Mouse (Mus musculus): ENCODE data around the gene Grm8. TPM values are rescaled to one million over a fixed set of nuclear protein-coding genes. Genes with fewer than 3 reads are reported as not detected.

Grm8 gene
- polyA plus RNA-seq, 1 experiment from 2014 or later = 0.31 TPM

DNA sequence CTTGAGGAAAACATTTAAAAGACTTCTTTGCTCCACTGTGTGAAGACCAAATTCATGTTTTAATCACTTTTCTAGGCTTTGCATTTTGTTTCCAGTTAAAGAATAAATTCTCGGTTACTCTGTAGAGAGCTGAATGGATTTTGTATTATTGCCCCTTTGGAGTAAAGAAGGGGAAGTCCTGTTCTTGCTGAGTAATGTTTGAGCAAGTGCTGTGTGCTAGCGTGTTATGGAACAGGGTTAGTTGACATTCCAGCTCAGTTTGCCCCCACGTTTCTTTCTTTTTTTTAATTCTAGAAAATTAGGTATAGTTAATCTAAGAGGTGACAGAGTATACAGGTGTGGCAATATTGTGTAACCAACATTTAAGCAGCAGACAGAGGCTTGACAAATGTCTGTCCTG, 35.0 kb downstream of the Grm8 start:
- H3K4me3 ChIP-seq (ENCODE audit: control insufficient read depth in 1 of 2, insufficient read depth in 1 of 2, low read depth in 1 of 2, low read length in 2 of 2) = no peak overlapping the region
- H3K9ac ChIP-seq (ENCODE audit: low read length) = no peak overlapping the region
- H3K27me3 ChIP-seq (ENCODE audit: control insufficient read depth, insufficient read depth, low read length) = no peaks in the 10 kb centered on the region
- no peak for ATAC-seq (ENCODE audit: insufficient number of reproducible peaks, insufficient read depth, low FRiP score, low read depth)
- H3K4me2 ChIP-seq (ENCODE audit: low read length) = no peak overlapping the region
- H3K27ac ChIP-seq (replicated peaks in 1 of 2; ENCODE audit: control insufficient read depth in 1 of 2, insufficient read depth in 1 of 2, low read depth in 2 of 2, low read length in 2 of 2) = no peak overlapping the region
- WGBS = 84% methylated on average over 3 of the region's 3 CpGs
- H3K36me3 ChIP-seq (ENCODE audit: control insufficient read depth, insufficient read depth, low read length) = no peaks in the 10 kb centered on the region
- no peaks in the 10 kb centered on the region for H3K4me1 ChIP-seq (ENCODE audit: control insufficient read depth in 2 of 2, insufficient read depth in 2 of 2, low read length in 2 of 2)
- no peaks in the 10 kb centered on the region for H3K9me3 ChIP-seq (ENCODE audit: control insufficient read depth, low read length)

DNA sequence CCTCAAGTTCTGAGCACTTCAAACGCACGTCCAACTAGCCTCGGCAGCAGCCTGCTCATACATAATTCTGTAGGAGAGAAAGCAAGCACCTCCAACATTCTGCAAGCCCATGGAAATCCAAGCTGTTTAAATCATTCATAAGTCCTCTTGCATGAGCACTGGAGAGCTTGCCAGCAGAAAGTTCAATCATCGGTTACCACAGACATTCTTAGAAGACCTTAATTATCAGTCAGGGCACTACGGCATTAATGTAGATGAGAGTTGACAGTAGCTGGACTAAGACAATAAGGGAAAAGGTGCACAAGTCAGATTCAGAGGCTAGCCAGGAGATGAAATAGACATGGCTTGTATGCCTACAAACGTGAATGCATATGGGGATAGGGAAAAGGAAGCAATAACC, 42.5 kb downstream of the Grm8 start:
- no peak overlapping the region for H3K9ac ChIP-seq (ENCODE audit: low read length)
- WGBS = 87% methylated on average over 6 of the region's 6 CpGs
- no peak overlapping the region for H3K4me3 ChIP-seq (ENCODE audit: control insufficient read depth in 1 of 2, insufficient read depth in 1 of 2, low read depth in 1 of 2, low read length in 2 of 2)
- no peaks in the 10 kb centered on the region for H3K4me1 ChIP-seq (ENCODE audit: control insufficient read depth in 2 of 2, insufficient read depth in 2 of 2, low read length in 2 of 2)
- no peak overlapping the region for H3K27ac ChIP-seq (replicated peaks in 1 of 2; ENCODE audit: control insufficient read depth in 1 of 2, insufficient read depth in 1 of 2, low read depth in 2 of 2, low read length in 2 of 2)
- H3K4me2 ChIP-seq (ENCODE audit: low read length) = no peak overlapping the region
- no peak for ATAC-seq (ENCODE audit: insufficient number of reproducible peaks, insufficient read depth, low FRiP score, low read depth)
- H3K9me3 ChIP-seq (ENCODE audit: control insufficient read depth, low read length) = no peaks in the 10 kb centered on the region
- no peaks in the 10 kb centered on the region for H3K36me3 ChIP-seq (ENCODE audit: control insufficient read depth, insufficient read depth, low read length)
- no peaks in the 10 kb centered on the region for H3K27me3 ChIP-seq (ENCODE audit: control insufficient read depth, insufficient read depth, low read length)

GRCm38 (mm10) chr6:28091836-28092235, 43.1 kb downstream of the Grm8 start:
- Histone ChIP-seq H3K4me2 (ENCODE audit: low read length) (no peak overlapping the region), H3K9me3 (ENCODE audit: control insufficient read depth, low read length) (no peaks in the 10 kb centered on the region), H3K27me3 (ENCODE audit: control insufficient read depth, insufficient read depth, low read length) (no peaks in the 10 kb centered on the region), H3K9ac (ENCODE audit: low read length) (no peak overlapping the region), H3K36me3 (ENCODE audit: control insufficient read depth, insufficient read depth, low read length) (no peaks in the 10 kb centered on the region), H3K27ac (replicated peaks in 1 of 2; ENCODE audit: control insufficient read depth in 1 of 2, insufficient read depth in 1 of 2, low read depth in 2 of 2, low read length in 2 of 2) (no peak overlapping the region), H3K4me1 (ENCODE audit: control insufficient read depth in 2 of 2, insufficient read depth in 2 of 2, low read length in 2 of 2) (no peaks in the 10 kb centered on the region), H3K4me3 (ENCODE audit: control insufficient read depth in 1 of 2, insufficient read depth in 1 of 2, low read depth in 1 of 2, low read length in 2 of 2) (no peak overlapping the region)
- ATAC-seq (ENCODE audit: insufficient number of reproducible peaks, insufficient read depth, low FRiP score, low read depth) = no peak
- 72% methylated on average over 3 of the region's 3 CpGs for WGBS

DNA sequence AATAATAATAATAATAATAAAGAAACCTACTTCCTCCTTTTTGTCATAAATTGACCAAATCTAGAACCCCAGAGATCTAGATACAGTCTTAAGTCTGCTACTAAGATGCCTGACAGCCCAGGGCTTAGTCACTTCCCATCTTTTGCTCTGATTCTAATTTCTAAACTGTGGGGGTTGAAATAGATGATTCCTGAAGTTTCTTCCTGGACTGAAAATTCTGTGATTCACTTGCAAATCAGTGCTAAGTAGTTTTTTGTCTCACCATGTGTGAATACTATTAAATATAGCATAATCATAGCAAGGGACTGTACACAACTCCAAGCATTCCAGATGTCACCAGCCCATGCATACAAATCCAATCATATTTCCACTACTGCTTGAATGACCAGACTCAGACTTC, 44.0 kb downstream of the Grm8 start:
- H3K27ac ChIP-seq (replicated peaks in 1 of 2; ENCODE audit: control insufficient read depth in 1 of 2, insufficient read depth in 1 of 2, low read depth in 2 of 2, low read length in 2 of 2) = no peak overlapping the region
- no peaks in the 10 kb centered on the region for H3K36me3 ChIP-seq (ENCODE audit: control insufficient read depth, insufficient read depth, low read length)
- no peak overlapping the region for H3K9ac ChIP-seq (ENCODE audit: low read length)
- H3K4me2 ChIP-seq (ENCODE audit: low read length) = no peak overlapping the region
- no peaks in the 10 kb centered on the region for H3K4me1 ChIP-seq (ENCODE audit: control insufficient read depth in 2 of 2, insufficient read depth in 2 of 2, low read length in 2 of 2)
- H3K27me3 ChIP-seq (ENCODE audit: control insufficient read depth, insufficient read depth, low read length) = no peaks in the 10 kb centered on the region
- H3K9me3 ChIP-seq (ENCODE audit: control insufficient read depth, low read length) = no peaks in the 10 kb centered on the region
- H3K4me3 ChIP-seq (ENCODE audit: control insufficient read depth in 1 of 2, insufficient read depth in 1 of 2, low read depth in 1 of 2, low read length in 2 of 2) = no peak overlapping the region
- no peak for ATAC-seq (ENCODE audit: insufficient number of reproducible peaks, insufficient read depth, low FRiP score, low read depth)

DNA sequence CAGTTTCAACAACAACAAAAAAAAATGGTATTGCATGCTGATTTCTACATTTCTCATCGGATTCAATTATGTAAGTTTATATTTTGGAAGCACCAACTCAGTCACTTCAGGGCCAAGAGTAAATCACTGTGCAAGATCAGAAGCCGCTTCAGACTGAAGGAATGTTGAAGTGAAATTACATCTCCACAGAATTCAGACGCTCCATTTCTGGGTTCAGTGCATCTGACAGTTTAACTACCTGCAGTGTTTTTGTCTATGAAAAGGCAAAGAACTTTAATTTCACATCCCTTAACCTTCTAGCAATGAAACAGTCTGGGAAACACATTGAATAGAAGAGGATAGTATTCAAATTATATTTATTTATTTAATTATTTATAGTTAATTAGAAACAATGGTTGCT, 59.4 kb downstream of the Grm8 start:
- Histone ChIP-seq H3K4me1 (ENCODE audit: control insufficient read depth in 2 of 2, insufficient read depth in 2 of 2, low read length in 2 of 2) (no peaks in the 10 kb centered on the region), H3K9ac (ENCODE audit: low read length) (no peak overlapping the region), H3K4me3 (ENCODE audit: control insufficient read depth in 1 of 2, insufficient read depth in 1 of 2, low read depth in 1 of 2, low read length in 2 of 2) (no peak overlapping the region), H3K9me3 (ENCODE audit: control insufficient read depth, low read length) (no peaks in the 10 kb centered on the region), H3K36me3 (ENCODE audit: control insufficient read depth, insufficient read depth, low read length) (no peaks in the 10 kb centered on the region), H3K27me3 (ENCODE audit: control insufficient read depth, insufficient read depth, low read length) (no peaks in the 10 kb centered on the region), H3K4me2 (ENCODE audit: low read length) (no peak overlapping the region), H3K27ac (replicated peaks in 1 of 2; ENCODE audit: control insufficient read depth in 1 of 2, insufficient read depth in 1 of 2, low read depth in 2 of 2, low read length in 2 of 2) (no peak overlapping the region)
- 79% methylated on average over 3 of the region's 3 CpGs for WGBS
- no peak for ATAC-seq (ENCODE audit: insufficient number of reproducible peaks, insufficient read depth, low FRiP score, low read depth)

DNA sequence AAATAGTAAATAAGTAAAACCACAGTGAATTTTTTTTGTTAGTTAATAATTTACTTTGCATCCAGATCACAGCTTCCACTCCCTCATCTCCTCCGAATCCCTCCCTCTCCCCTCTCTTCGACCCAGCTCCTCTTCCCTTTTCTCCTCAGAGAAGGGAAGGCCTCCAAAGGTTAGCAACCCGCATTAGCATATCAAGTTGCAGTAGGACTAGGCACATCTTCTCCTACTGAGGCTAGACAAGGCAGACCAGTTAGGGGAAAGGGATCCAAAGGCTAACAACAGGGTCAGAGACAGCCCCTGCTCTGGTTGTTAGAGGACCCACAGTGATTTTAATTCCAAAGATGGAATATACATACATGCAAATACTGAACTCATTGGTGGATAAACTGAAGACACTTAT, 60.5 kb downstream of the Grm8 start:
- H3K4me3 ChIP-seq (ENCODE audit: control insufficient read depth in 1 of 2, insufficient read depth in 1 of 2, low read depth in 1 of 2, low read length in 2 of 2) = no peak overlapping the region
- no peaks in the 10 kb centered on the region for H3K4me1 ChIP-seq (ENCODE audit: control insufficient read depth in 2 of 2, insufficient read depth in 2 of 2, low read length in 2 of 2)
- H3K27ac ChIP-seq (replicated peaks in 1 of 2; ENCODE audit: control insufficient read depth in 1 of 2, insufficient read depth in 1 of 2, low read depth in 2 of 2, low read length in 2 of 2) = no peak overlapping the region
- no peak overlapping the region for H3K9ac ChIP-seq (ENCODE audit: low read length)
- H3K9me3 ChIP-seq (ENCODE audit: control insufficient read depth, low read length) = no peaks in the 10 kb centered on the region
- WGBS = 54% methylated on average over 3 of the region's 3 CpGs
- H3K4me2 ChIP-seq (ENCODE audit: low read length) = no peak overlapping the region
- H3K27me3 ChIP-seq (ENCODE audit: control insufficient read depth, insufficient read depth, low read length) = no peaks in the 10 kb centered on the region
- no peak for ATAC-seq (ENCODE audit: insufficient number of reproducible peaks, insufficient read depth, low FRiP score, low read depth)
- H3K36me3 ChIP-seq (ENCODE audit: control insufficient read depth, insufficient read depth, low read length) = no peaks in the 10 kb centered on the region

DNA sequence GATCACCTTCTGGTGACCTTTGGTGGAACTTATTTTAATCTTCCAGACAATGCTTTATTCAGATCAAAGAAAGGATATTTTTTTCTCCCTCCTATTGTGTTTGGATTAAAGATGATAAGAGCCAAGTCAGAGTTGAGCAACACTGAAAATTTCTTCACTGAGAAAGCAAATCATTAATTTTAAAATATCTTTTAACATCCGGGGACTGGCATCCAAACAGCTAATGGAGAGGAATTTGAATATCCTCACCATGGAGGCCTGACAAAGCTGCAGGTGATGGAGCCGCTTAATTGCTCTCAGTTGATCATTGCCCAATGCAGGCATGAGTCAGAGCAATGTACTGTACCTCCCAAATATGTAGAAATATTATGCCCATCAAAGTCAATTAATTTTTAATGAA, 83.0 kb downstream of the Grm8 start:
- Histone ChIP-seq H3K27me3 (ENCODE audit: control insufficient read depth, insufficient read depth, low read length) (no peaks in the 10 kb centered on the region), H3K27ac (replicated peaks in 1 of 2; ENCODE audit: control insufficient read depth in 1 of 2, insufficient read depth in 1 of 2, low read depth in 2 of 2, low read length in 2 of 2) (no peak overlapping the region), H3K4me2 (ENCODE audit: low read length) (no peak overlapping the region), H3K4me1 (ENCODE audit: control insufficient read depth in 2 of 2, insufficient read depth in 2 of 2, low read length in 2 of 2) (no peaks in the 10 kb centered on the region), H3K9ac (ENCODE audit: low read length) (no peak overlapping the region), H3K4me3 (ENCODE audit: control insufficient read depth in 1 of 2, insufficient read depth in 1 of 2, low read depth in 1 of 2, low read length in 2 of 2) (no peak overlapping the region), H3K9me3 (ENCODE audit: control insufficient read depth, low read length) (0 out of 2 replicates have a peak, but pooled peaks cover 2% of the 10 kb centered on the region), H3K36me3 (ENCODE audit: control insufficient read depth, insufficient read depth, low read length) (no peaks in the 10 kb centered on the region)
- ATAC-seq (ENCODE audit: insufficient number of reproducible peaks, insufficient read depth, low FRiP score, low read depth) = no peak
- 77% methylated on average over 2 of the region's 2 CpGs for WGBS

- H3K4me2 ChIP-seq (ENCODE audit: low read length) = no peak overlapping the region
- no peaks in the 10 kb centered on the region for H3K27me3 ChIP-seq (ENCODE audit: control insufficient read depth, insufficient read depth, low read length)
- no peak overlapping the region for H3K27ac ChIP-seq (replicated peaks in 1 of 2; ENCODE audit: control insufficient read depth in 1 of 2, insufficient read depth in 1 of 2, low read depth in 2 of 2, low read length in 2 of 2)
- H3K4me1 ChIP-seq (ENCODE audit: control insufficient read depth in 2 of 2, insufficient read depth in 2 of 2, low read length in 2 of 2) = no peaks in the 10 kb centered on the region
- no peak overlapping the region for H3K9ac ChIP-seq (ENCODE audit: low read length)
- H3K4me3 ChIP-seq (ENCODE audit: control insufficient read depth in 1 of 2, insufficient read depth in 1 of 2, low read depth in 1 of 2, low read length in 2 of 2) = no peak overlapping the region
- WGBS = 84% methylated on average over 3 of the region's 3 CpGs
- no peaks in the 10 kb centered on the region for H3K36me3 ChIP-seq (ENCODE audit: control insufficient read depth, insufficient read depth, low read length)
- no peaks in the 10 kb centered on the region for H3K9me3 ChIP-seq (ENCODE audit: control insufficient read depth, low read length)
- no peak for ATAC-seq (ENCODE audit: insufficient number of reproducible peaks, insufficient read depth, low FRiP score, low read depth)
These were observed 92.6 kb downstream of the Grm8 start for GRCm38 (mm10) chr6:28042339-28042738.

Measured in heart, embryonic 14.5 days (tissue).